Mouse (Mus musculus): ENCODE data around the gene Lclat1. TPM values are rescaled to one million over a fixed set of nuclear protein-coding genes. Genes with fewer than 3 reads are reported as not detected.

Gene Lclat1
- polyA plus RNA-seq, 1 experiment from 2014 or later: 11.4 TPM

DNA sequence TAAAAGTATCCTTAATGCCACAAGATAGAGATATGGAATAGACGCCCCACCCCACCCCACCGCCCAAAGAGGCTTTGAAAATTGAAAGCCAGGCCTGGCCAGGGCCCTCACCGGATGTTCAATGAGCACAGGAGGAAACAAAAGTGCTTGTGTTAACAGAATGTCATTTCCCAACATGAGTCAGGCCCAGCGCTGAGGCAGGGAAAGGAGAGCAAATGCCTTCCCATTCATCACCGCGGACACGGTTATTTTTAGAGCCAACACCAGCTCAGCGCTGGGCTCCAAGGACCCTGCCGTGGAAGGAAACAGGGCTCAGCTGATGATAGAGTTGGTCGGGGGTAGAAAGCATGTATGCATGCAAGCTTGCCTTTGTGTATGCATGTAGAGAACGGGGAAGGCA is 40.4 kb upstream of the Lclat1 start:
- DNase-seq (ENCODE audit: low spot score) (peak; percentile 39), ATAC-seq (replicated peaks; ENCODE audit: low FRiP score) (0 out of 2 replicates have a peak, but pooled peaks have one; percentile 15)
- Histone ChIP-seq H3K27me3 (replicated peaks; ENCODE audit: control insufficient read depth, insufficient read depth, low read length) (no peaks in the 10 kb centered on the region), H3K9me3 (ENCODE audit: control insufficient read depth, low read length) (no peaks in the 10 kb centered on the region), H3K9ac (ENCODE audit: low read depth, low read length) (no peak overlapping the region), H3K4me1 (replicated peaks; ENCODE audit: control insufficient read depth, insufficient read depth, low read length) (peaks cover 8% of the 10 kb centered on the region; the same call in 1 of the 2 replicates), H3K27ac (ENCODE audit: low read depth, low read length) (peak overlapping the region; percentile 36; the same call in 1 of the 2 replicates), H3K4me3 (ENCODE audit: low read depth, low read length) (no peak overlapping the region), H3K36me3 (ENCODE audit: control insufficient read depth, insufficient read depth, low read length) (no peaks in the 10 kb centered on the region), H3K4me2 (no peak overlapping the region)
- WGBS: 49% methylated on average over 11 of the region's 11 CpGs

DNA sequence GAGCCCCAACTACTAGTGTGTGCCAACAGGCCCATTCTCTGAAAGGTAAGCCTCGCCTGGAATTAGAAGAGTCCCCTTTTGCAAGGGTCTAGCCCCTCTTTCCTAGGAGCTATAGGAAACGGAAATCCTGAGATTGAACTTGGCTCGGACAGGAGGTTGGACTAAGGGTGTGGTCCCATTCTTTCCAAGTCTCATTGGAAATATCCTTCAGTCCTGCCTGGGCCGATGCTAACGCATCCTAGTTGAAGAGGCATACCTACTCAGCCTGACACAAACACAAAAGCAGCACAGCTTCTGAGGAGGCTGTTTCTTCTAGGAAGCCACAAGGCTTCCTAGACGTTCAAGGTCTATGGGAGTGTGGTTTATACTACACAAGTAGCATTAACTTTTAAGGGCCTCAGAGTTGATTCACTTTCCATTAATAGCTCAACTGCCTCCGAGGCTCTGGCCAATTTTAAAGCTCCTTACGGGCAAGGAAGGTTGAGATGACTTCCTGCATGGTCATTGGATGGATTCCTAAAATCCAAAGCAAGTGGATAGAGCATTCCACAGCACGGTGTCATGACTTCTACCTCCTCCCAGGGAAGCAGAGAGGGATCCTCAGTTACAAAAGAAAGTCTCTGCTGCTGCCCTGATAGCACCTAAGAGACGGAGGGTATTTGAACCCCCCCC is 39.3 kb upstream of the Lclat1 start:
- peaks cover 8% of the 10 kb centered on the region; the same call in 1 of the 2 replicates for H3K4me1 ChIP-seq (replicated peaks; ENCODE audit: control insufficient read depth, insufficient read depth, low read length)
- no peak overlapping the region for H3K4me3 ChIP-seq (ENCODE audit: low read depth, low read length)
- H3K36me3 ChIP-seq (ENCODE audit: control insufficient read depth, insufficient read depth, low read length): no peaks in the 10 kb centered on the region
- 70% methylated on average over 10 of the region's 10 CpGs for WGBS
- ATAC-seq (replicated peaks; ENCODE audit: low FRiP score): no peak
- no peaks in the 10 kb centered on the region for H3K27me3 ChIP-seq (replicated peaks; ENCODE audit: control insufficient read depth, insufficient read depth, low read length)
- no peaks in the 10 kb centered on the region for H3K9me3 ChIP-seq (ENCODE audit: control insufficient read depth, low read length)
- H3K9ac ChIP-seq (ENCODE audit: low read depth, low read length): no peak overlapping the region
- DNase-seq (ENCODE audit: low spot score): no peak
- H3K27ac ChIP-seq (ENCODE audit: low read depth, low read length): no peak overlapping the region
- no peak overlapping the region for H3K4me2 ChIP-seq

DNA sequence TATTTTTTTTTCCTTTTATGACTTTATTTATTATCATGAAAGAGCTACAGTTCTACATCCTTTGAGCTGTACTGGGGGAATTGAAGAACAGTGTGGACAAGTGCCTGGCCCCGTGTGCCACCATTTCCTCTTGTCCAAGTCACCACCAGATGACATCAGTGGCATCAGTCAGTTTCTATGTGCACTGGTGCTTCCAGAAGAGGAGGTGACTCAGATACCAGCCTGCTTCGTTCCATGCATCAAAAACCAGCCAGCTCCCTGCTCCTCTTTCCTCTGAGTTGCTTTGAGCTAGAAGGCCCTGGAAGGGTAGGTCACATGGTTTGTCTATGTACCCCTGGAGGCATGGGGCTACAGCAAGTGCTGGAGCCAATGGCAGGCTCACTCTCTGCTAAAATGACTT is 37.3 kb upstream of the Lclat1 start:
- WGBS: 72% methylated on average over 2 of the region's 2 CpGs
- DNase-seq (ENCODE audit: low spot score): no peak
- no peaks in the 10 kb centered on the region for H3K36me3 ChIP-seq (ENCODE audit: control insufficient read depth, insufficient read depth, low read length)
- no peaks in the 10 kb centered on the region for H3K27me3 ChIP-seq (replicated peaks; ENCODE audit: control insufficient read depth, insufficient read depth, low read length)
- peaks cover 8% of the 10 kb centered on the region; the same call in 1 of the 2 replicates for H3K4me1 ChIP-seq (replicated peaks; ENCODE audit: control insufficient read depth, insufficient read depth, low read length)
- H3K4me2 ChIP-seq: no peak overlapping the region
- H3K27ac ChIP-seq (ENCODE audit: low read depth, low read length): no peak overlapping the region
- H3K9me3 ChIP-seq (ENCODE audit: control insufficient read depth, low read length): no peaks in the 10 kb centered on the region
- no peak for ATAC-seq (replicated peaks; ENCODE audit: low FRiP score)
- H3K9ac ChIP-seq (ENCODE audit: low read depth, low read length): no peak overlapping the region
- no peak overlapping the region for H3K4me3 ChIP-seq (ENCODE audit: low read depth, low read length)

DNA sequence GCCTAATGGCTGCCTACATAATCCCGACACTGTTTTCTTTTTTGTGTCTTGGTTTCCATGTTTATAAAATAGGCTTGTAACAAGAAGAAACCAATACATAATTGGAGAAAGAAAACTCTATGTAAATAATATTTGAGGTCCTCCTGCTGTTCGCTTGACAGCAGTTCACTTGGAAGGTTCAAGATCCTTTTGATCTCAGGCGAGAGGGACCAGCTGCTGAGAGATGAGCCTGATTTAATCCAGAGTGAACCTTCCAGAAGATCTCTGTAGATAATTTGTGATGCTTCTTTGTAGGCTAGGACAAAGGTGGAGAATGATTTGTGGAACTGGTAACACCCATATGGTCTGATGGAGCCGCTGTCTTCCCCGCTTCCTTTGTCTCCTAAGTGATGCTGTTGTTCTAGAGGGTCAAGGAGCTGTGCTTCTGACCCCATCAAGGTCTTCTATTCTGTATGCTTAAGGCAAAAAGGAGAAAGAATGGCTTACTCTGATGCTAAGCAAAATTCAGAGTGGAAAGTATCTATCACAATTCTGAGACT is 36.0 kb upstream of the Lclat1 start:
- Histone ChIP-seq H3K27me3 (replicated peaks; ENCODE audit: control insufficient read depth, insufficient read depth, low read length) (no peaks in the 10 kb centered on the region), H3K36me3 (ENCODE audit: control insufficient read depth, insufficient read depth, low read length) (no peaks in the 10 kb centered on the region), H3K4me1 (replicated peaks; ENCODE audit: control insufficient read depth, insufficient read depth, low read length) (peaks cover 8% of the 10 kb centered on the region; the same call in 1 of the 2 replicates), H3K9ac (ENCODE audit: low read depth, low read length) (no peak overlapping the region), H3K27ac (ENCODE audit: low read depth, low read length) (peak overlapping the region; percentile 4; the same call in 1 of the 2 replicates), H3K4me2 (no peak overlapping the region), H3K9me3 (ENCODE audit: control insufficient read depth, low read length) (no peaks in the 10 kb centered on the region), H3K4me3 (ENCODE audit: low read depth, low read length) (no peak overlapping the region)
- no peak for DNase-seq (ENCODE audit: low spot score)
- ATAC-seq (replicated peaks; ENCODE audit: low FRiP score): no peak
- 71% methylated on average over 5 of the region's 5 CpGs for WGBS

DNA sequence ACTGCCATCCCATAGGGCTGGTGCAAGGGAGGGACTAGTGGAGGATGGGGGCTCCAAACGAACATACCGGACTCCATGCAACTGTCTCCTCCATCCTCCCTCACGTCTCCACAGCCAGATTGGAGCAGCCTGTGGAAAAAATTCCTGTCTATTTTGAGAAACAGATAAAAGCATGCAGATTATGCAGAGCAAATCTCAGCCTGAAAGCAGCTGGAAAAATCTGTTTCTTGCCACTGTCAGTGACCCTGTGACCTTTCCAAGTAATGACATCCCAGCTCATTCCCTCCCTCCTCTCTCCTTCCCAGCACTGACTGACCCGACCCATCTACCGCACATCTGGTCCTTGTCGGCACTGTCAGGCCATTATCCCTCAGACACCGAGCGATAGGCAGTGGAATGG is 35.5 kb upstream of the Lclat1 start:
- peaks cover 6% of the 10 kb centered on the region; the same call in 1 of the 2 replicates for H3K4me1 ChIP-seq (replicated peaks; ENCODE audit: control insufficient read depth, insufficient read depth, low read length)
- DNase-seq (ENCODE audit: low spot score) (no peak), ATAC-seq (replicated peaks; ENCODE audit: low FRiP score) (peak; percentile 68)
- H3K36me3 ChIP-seq (ENCODE audit: control insufficient read depth, insufficient read depth, low read length): no peaks in the 10 kb centered on the region
- H3K9me3 ChIP-seq (ENCODE audit: control insufficient read depth, low read length): no peaks in the 10 kb centered on the region
- no peak overlapping the region for H3K4me2 ChIP-seq
- H3K27ac ChIP-seq (ENCODE audit: low read depth, low read length): no peak overlapping the region; the same call in 1 of the 2 replicates
- H3K4me3 ChIP-seq (ENCODE audit: low read depth, low read length): no peak overlapping the region
- 46% methylated on average over 8 of the region's 8 CpGs for WGBS
- H3K9ac ChIP-seq (ENCODE audit: low read depth, low read length): no peak overlapping the region
- H3K27me3 ChIP-seq (replicated peaks; ENCODE audit: control insufficient read depth, insufficient read depth, low read length): no peaks in the 10 kb centered on the region

DNA sequence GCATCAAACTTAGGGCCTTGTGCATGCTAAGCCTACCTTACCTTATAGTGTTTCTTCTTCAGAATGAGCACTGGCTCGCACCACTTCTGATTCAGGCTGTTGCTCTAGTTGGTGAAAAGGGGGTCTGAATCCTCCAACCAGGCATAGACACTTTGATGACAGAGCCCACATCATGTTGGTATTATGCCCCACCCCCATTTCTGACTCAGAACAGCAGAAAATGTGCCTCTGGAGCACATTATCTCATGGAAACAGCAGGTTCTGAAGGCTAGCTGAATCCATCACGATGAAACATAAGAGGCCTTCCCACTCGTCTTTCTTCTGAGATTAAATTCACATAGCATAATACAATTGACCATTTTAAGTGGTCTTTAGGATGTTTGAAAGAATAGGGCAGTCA is 33.2 kb upstream of the Lclat1 start:
- no peak overlapping the region for H3K27ac ChIP-seq (ENCODE audit: low read depth, low read length)
- no peak for ATAC-seq (replicated peaks; ENCODE audit: low FRiP score)
- no peaks in the 10 kb centered on the region for H3K36me3 ChIP-seq (ENCODE audit: control insufficient read depth, insufficient read depth, low read length)
- no peak overlapping the region for H3K4me2 ChIP-seq
- no peak overlapping the region for H3K9ac ChIP-seq (ENCODE audit: low read depth, low read length)
- no peaks in the 10 kb centered on the region for H3K27me3 ChIP-seq (replicated peaks; ENCODE audit: control insufficient read depth, insufficient read depth, low read length)
- DNase-seq (ENCODE audit: low spot score): no peak
- no peaks in the 10 kb centered on the region for H3K9me3 ChIP-seq (ENCODE audit: control insufficient read depth, low read length)
- H3K4me1 ChIP-seq (replicated peaks; ENCODE audit: control insufficient read depth, insufficient read depth, low read length): no peaks in the 10 kb centered on the region
- H3K4me3 ChIP-seq (ENCODE audit: low read depth, low read length): no peak overlapping the region
- WGBS: 69% methylated on average over 3 of the region's 3 CpGs

DNA sequence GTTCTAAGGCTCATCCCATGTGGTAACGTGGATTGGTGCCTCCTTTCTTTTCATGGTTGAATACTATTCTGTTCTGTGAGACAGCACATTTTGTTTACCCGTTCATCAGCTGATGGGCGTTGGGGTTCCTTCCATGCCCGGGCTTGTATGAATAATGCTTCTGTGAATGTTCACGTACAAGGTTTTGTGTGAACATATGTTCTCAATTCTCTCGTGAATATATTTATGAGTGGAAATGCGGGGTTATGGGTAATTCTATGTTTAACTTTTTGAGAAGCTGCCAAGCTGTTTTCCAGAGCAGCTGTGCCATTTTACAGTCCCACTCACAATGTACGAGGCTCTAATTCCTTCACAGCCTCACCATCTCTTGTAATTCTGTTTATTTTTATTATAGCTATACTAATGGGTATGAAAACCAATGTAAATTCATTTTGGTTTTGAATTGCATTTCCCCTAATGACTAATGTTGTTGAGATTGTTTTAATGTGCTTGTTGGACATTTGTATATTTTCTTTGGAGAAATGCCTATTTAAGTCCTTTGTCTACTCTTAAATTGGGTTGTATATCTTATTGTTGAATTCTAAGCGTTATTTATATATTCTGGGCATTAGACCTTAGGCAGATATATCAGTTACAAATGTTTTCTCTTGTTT is 32.4 kb upstream of the Lclat1 start:
- DNase-seq (ENCODE audit: low spot score) (no peak), ATAC-seq (replicated peaks; ENCODE audit: low FRiP score) (no peak)
- H3K4me2 ChIP-seq: no peak overlapping the region
- H3K27me3 ChIP-seq (replicated peaks; ENCODE audit: control insufficient read depth, insufficient read depth, low read length): no peaks in the 10 kb centered on the region
- no peaks in the 10 kb centered on the region for H3K9me3 ChIP-seq (ENCODE audit: control insufficient read depth, low read length)
- WGBS: 79% methylated on average over 9 of the region's 9 CpGs
- no peak overlapping the region for H3K27ac ChIP-seq (ENCODE audit: low read depth, low read length)
- H3K4me1 ChIP-seq (replicated peaks; ENCODE audit: control insufficient read depth, insufficient read depth, low read length): no peaks in the 10 kb centered on the region
- no peak overlapping the region for H3K4me3 ChIP-seq (ENCODE audit: low read depth, low read length)
- no peak overlapping the region for H3K9ac ChIP-seq (ENCODE audit: low read depth, low read length)
- no peaks in the 10 kb centered on the region for H3K36me3 ChIP-seq (ENCODE audit: control insufficient read depth, insufficient read depth, low read length)

DNA sequence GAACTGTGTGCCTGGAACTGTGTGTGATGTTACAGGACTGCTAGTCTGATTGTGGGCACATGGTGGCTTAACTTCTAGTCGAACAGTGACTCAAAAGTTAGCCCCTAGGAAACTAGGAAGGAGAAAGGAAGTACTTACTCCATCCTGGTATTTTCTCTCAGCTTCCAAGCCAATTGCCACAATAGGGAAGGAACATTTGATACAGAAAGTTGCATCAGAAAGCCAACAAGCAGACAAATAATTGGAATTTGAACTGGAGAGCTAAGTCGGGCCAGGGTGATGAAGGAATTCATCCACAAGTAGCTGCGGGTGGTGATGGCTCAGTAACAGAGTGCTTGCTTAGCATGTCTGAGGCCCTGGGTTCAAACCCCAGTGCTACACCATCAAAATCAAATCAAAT is 30.1 kb upstream of the Lclat1 start:
- no peak overlapping the region for H3K4me2 ChIP-seq
- no peak overlapping the region for H3K9ac ChIP-seq (ENCODE audit: low read depth, low read length)
- DNase-seq (ENCODE audit: low spot score) (no peak), ATAC-seq (replicated peaks; ENCODE audit: low FRiP score) (no peak)
- no peaks in the 10 kb centered on the region for H3K36me3 ChIP-seq (ENCODE audit: control insufficient read depth, insufficient read depth, low read length)
- WGBS: 86% methylated on average over 3 of the region's 3 CpGs
- H3K27ac ChIP-seq (ENCODE audit: low read depth, low read length): no peak overlapping the region
- no peaks in the 10 kb centered on the region for H3K9me3 ChIP-seq (ENCODE audit: control insufficient read depth, low read length)
- H3K4me1 ChIP-seq (replicated peaks; ENCODE audit: control insufficient read depth, insufficient read depth, low read length): no peaks in the 10 kb centered on the region
- no peak overlapping the region for H3K4me3 ChIP-seq (ENCODE audit: low read depth, low read length)
- no peaks in the 10 kb centered on the region for H3K27me3 ChIP-seq (replicated peaks; ENCODE audit: control insufficient read depth, insufficient read depth, low read length)
